Mouse (Mus musculus) gastrocnemius, postnatal 10 days (tissue): ENCODE data around the gene Mgam. TPM values are rescaled to one million over a fixed set of nuclear protein-coding genes. Genes with fewer than 3 reads are reported as not detected.
A peak's percentile ranks its signal among the peaks of the same experiment; 100 is the strongest.
"Not testable (repeated sequence)": the region's sequence is repeated elsewhere in the genome, so short reads cannot be mapped to it uniquely, and the experiment has no call there.

Experiments used
- DNase-seq: peaks from one replicate; pipeline ENCODE4 v3.0.0; 2021; ENCODE audit warnings: mixed read lengths
- long read RNA-seq, 2 experiments: library from polyadenylated mRNA; stranded (forward); transcript quantifications; one replicate each; pipeline ENCODE4 v2.0.0; 2021
- total RNA-seq, 2 experiments: library from RNA; stranded (reverse); gene quantifications; 2 replicates each; pipeline ENCODE4 v1.2.3; 2021

Gene Mgam
- under 1 TPM; 0.70 to 0.81 TPM for total RNA-seq
- long read RNA-seq, experiment 1: 0 reads
- long read RNA-seq, experiment 2: 0 reads

- no peak for DNase-seq
These were observed at the start of gene Mgam for GRCm38 (mm10) chr6:40628406-40629000. Gene Mgam, plus strand, starts transcription at chr6:40628831.

- no peak for DNase-seq
These were observed 44.3 kb upstream of the Mgam start for GRCm38 (mm10) chr6:40584336-40584735.

GRCm38 (mm10) chr6:40585645-40586044, 43.0 kb upstream of the Mgam start, which contains the start of gene Clec5a:
Gene Clec5a, minus strand, starts transcription at chr6:40585821.
- no peak for DNase-seq

DNA sequence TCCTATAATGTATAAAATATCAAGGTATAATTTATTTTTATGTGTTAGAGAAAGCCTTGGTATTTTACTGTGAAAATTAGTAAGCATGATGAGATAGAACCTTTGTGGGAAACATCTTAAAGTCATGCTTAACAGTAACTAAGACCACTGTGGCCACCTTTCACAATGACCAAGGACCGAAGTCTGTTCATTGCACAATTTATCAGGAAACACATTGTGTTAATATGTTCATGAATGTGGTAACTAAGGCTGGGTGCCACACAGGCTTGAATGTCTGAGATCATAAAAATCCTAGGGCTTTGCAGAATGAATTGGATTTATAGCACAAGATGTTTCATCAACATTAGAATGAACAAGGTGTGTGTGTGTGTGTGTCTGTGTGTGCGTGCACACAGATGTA, 40.3 kb upstream of the Mgam start:
- no peak for DNase-seq

GRCm38 (mm10) chr6:40594804-40595550, 33.7 kb upstream of the Mgam start:
- no peak for DNase-seq

GRCm38 (mm10) chr6:40598546-40598945, 30.1 kb upstream of the Mgam start:
- not testable (repeated sequence) for DNase-seq

- DNase-seq: no peak
These were observed 21.2 kb upstream of the Mgam start for GRCm38 (mm10) chr6:40607431-40607830.

DNA sequence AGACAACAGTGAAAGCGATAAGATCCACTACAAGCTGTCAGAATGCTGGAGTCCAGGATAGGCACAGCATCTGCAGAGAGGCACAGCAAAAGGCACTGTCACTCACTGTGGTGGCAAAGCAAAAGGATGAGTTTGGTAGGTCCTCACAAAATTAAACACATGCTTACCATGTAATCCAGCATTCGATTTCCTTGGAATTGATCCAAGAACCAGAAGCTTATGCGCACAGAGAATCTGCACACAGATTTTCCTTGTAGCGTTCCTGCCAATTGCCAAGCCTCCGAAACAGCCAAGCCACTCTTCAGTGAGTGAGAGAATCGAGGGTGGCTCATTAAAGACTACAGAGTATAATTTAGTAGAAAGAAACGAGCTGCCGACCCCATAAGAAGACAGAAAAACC, 18.4 kb upstream of the Mgam start:
- no peak for DNase-seq

- no peak for DNase-seq
These were observed 15.3 kb upstream of the Mgam start, which contains the start of gene Tas2r138 for GRCm38 (mm10) chr6:40613260-40613852. Gene Tas2r138, minus strand, starts transcription at chr6:40613310.

DNA sequence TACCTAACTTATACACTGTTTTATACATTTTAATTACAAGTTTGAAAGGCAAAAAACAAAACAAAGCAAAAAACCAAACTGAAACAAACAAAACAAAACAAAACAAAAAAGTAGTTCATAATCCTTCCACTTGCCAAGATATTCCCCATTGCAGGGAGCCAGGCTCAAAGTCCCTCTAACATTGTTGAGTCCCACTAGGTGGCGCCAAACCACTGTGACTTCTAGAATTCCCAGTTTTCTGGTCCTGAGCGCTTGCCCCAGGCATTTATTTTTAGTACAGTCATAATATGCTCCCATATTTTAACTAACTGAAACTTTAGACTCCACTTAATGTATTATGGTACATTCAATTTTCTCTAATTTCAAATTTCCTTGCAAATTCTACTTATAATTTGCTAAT, 10.7 kb upstream of the Mgam start:
- peak; percentile 67 for DNase-seq

DNA sequence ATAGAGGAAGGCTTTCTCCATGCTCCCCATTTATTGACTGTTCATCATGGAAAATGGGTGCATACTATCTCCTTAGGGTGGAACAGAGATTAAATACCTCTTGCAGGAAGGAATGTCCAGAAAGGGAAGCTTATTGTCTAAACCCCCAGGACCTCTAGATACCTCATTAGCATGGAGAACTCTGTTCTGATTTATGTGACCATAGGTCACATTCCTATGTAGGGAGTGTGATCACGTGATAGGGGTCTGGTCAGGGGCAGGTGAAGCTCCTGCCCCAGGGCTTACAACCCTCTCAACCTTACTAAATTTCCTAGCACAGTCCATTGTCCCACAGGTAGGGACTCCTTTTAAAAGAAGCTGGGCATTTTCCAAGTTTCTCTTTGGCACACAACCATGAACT, 2.5 kb upstream of the Mgam start:
- DNase-seq: no peak

GRCm38 (mm10) chr6:40634640-40635071, 6.0 kb downstream of the Mgam start:
- no peak for DNase-seq

DNA sequence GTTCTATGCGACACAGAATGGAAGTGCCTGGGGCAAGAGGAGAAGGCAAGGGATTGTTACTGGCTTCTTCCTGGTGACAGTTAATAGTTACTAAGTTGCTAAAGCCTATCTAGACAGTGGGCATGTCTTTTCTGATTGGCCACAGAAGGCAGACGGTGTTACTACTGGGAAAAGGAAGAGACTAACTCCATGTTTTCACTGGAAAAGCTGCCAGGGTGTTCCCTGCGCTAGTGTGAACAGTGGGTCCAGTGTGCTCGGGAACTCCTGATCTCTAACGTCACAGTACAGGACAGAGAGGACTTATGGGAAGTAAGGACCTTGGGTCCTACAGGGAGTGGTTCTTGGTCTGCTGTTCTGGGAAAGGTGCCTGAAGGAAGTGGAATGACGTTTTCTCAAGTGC, 6.9 kb downstream of the Mgam start:
- no peak for DNase-seq

- no peak for DNase-seq
These were observed 9.1 kb downstream of the Mgam start for GRCm38 (mm10) chr6:40637755-40638154.

DNA sequence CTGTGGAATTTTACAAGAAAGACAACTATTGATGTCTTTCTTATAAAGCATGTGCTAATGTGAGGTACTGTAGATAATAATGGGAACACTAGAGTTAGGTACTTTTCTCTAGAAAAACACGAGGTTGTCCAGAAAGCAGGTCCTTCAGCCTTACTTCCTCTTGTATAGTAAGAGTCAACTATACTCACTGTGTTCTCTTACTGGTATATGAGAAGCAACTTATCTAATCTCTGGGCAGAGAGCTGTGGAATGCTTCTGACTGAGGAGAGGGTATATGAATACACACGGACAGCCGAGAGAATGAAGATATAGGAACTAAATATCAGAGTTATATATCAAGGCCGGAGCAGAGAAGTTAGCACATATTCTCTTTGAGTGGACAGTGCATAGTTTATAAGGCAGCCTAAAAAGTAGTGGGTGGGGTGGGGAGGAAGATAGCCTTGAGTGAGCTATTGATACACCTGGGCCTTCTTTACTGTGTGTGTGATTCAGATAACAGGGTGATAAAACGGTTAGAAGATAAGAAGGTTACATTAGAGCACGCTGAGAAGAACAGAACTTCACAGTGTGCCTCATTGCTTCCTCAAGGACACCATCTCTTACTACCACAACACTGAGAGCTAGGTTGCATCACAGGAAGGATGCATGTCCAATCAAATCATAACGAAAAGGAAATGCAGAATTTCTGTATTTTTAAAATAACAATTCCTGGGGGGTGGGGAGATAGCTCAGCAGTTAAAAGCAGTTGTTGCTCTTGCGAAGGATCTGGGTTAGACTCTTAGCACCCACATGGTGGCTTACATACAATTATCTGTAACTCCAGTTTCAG, 12.3 kb downstream of the Mgam start:
- DNase-seq: no peak

- no peak for DNase-seq
These were observed 17.1 kb downstream of the Mgam start for GRCm38 (mm10) chr6:40645701-40646100.

- DNase-seq: no peak
These were observed 22.3 kb downstream of the Mgam start for GRCm38 (mm10) chr6:40650953-40651352.

DNA sequence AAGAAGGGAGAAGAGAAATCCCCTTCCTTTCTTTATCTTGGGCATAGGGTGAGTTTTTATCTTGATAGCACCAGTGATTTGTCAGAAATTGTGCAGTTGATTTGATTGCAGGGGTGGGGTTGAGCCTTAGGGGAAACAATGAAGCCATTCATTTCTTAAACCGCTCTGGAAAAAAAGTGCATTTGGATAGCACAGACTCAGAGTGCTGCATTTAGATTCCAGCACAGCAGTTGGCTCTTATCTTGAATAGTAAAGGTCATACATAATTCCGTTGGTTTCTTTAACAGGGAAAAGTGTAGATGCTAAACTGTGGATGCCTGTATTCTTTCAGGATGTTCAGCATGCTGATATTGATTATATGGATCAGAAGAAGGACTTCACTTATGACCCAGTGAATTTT, 32.3 kb downstream of the Mgam start:
- DNase-seq: no peak

DNA sequence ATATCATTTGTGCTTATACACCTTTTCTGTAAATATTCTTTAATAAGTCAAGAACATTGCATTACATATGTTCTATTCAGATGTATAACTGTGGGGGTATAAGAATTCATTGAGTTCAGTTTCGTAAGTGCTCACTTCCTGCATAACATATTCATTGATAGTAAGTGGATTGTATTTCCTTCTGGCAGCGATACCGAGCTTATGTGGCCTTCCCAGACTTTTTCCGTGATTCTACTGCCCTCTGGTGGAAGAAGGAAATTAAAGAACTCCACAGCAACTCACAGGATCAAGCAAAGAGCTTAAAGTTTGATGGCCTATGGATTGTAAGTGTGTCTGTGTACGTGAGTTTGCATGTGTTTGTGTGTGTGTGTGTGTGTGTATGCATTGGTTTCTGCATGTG, 60.5 kb downstream of the Mgam start:
- no peak for DNase-seq

DNA sequence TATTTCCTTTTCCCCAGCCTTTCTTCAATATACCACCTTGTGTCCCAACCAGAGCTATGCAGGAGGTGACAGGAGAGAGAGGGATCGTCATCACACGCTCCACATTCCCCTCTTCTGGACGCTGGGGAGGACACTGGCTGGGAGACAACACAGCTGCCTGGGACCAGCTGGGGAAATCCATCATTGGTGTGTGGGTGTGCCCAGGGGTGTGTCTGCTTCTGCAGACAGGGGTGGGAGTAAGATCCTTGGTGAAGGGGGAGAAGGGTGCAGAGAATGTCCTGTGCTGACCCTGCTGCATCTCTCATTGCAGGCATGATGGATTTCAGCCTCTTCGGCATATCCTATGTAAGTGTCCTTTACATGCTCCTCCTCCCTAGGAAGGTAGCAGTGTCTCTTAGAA, 63.4 kb downstream of the Mgam start:
- not testable (repeated sequence) for DNase-seq

DNA sequence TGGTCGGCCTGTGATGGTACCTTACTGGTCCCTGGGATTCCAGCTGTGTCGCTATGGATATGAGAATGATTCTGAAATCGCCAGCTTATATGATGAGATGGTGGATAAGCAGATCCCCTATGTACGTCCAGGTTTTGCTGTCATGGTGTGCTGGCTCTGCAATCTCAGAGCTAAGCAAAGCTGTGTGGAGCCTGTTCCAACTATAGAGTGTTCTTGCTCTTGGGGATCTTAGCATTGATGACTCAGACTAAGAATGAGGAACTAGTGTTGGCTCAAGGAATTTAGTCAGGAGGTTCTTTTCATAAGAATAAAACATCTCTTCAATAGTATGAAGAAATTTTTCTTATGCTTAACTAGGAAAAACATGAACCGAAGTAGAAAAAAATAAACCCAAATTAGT, 84.9 kb downstream of the Mgam start:
- DNase-seq: not testable (repeated sequence)

DNA sequence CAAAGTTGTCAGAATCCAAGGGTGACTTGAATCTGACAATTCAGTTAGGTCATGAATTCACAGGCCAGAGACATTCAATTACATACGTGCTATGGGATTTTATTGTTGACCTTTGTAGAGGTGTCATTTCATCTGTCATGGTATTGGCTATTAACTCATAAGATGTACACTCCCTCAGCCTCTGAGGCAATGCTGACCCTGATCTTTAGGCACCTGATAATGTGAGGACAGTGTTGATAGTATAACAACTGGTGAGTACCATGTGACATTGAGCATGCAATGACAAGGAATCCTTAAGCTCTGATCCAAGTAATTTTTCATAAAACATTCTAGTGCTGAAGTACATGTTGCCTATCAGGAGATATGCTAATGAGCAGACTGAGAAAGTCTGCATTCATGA, 87.1 kb downstream of the Mgam start:
- DNase-seq: no peak

DNA sequence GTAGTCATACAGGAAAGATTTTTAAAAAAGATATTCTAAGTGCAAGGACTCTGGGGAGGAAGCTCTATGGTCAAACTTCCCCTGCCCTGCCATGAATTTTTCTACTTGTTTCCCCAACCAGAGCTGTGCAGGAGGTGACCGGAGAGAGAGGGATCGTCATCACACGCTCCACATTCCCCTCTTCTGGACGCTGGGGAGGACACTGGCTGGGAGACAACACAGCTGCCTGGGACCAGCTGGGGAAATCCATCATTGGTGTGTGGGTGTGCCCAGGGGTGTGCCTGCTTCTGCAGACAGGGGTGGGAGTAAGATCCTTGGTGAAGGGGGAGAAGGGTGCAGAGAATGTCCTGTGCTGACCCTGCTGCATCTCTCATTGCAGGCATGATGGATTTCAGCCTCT, 99.9 kb downstream of the Mgam start:
- DNase-seq: not testable (repeated sequence)
